Mouse (Mus musculus) monocyte, adult 2 months (primary cell): ENCODE measurements around the gene Alx1.

ENCODE experiments used
- DNase-seq, 2 experiments: peaks; one replicate each; pipeline ENCODE4 v3.0.0; 2022; ENCODE audit warnings: low spot score in 2 of 2, low read depth in 1 of 2

Gene Alx1

GRCm38 (mm10) chr10:103029730-103030490 is at the start of gene Alx1:
Alx1 (minus strand) TSS chr10:103030215.
- DNase-seq, result no peak

- DNase-seq, result no peak
Measured at GRCm38 (mm10) chr10:103049593-103049992, 19.6 kb upstream of the Alx1 start.

GRCm38 (mm10) chr10:103046623-103047022 is 16.6 kb upstream of the Alx1 start:
- DNase-seq, result no peak

DNA sequence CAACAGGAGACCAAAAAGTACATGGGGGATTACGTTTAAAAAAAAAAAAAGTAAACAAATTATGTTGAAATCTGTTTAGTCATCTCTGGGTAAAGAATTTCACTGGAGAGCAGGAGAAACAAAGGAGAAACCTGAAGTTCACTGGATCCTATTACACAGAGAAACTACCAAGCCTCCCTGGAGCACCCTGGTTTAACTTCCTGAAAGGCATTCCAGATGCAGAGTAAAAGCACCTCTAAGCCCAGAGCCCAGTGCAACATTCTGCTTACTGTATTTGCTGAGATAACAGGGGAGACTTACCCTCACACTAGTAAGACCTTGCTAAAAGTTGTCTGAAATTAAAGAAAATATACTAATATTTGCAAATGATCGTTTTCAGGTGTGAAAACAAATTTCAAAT is 15.0 kb upstream of the Alx1 start:
- DNase-seq, result no peak

- no peak for DNase-seq
Measured at GRCm38 (mm10) chr10:103035002-103035640, 5.1 kb upstream of the Alx1 start.

- no peak for DNase-seq
Measured at GRCm38 (mm10) chr10:103030931-103031330, 916 bp upstream of the Alx1 start.

DNA sequence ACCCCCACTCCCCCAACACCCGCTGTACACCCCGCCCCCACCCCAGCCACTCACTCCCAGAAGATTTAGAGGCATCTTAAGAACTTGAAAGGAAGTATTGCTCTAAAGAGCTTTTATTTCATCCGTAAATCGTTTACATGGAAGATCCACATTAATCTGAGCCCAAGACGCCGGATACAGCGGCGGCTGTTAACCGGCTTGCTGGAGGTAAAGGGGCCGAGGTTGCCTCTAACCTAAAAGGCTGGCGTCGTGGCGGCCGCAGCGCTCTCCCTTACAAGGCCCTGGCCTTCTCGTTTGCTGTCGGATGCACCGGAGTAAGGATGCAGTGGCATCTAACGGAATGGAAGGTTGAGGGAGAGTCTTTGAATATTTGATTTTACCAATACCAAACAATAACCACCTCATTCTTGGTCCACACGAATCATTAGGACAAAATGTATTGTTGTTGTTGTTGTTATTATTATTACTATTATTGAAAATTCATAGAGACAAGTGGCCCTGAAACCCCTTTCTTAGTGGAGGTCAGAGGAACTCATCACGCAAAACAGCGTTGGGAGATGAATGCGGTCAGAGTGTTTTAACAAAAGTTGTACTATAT is 784 bp downstream of the Alx1 start:
- no peak for DNase-seq

DNA sequence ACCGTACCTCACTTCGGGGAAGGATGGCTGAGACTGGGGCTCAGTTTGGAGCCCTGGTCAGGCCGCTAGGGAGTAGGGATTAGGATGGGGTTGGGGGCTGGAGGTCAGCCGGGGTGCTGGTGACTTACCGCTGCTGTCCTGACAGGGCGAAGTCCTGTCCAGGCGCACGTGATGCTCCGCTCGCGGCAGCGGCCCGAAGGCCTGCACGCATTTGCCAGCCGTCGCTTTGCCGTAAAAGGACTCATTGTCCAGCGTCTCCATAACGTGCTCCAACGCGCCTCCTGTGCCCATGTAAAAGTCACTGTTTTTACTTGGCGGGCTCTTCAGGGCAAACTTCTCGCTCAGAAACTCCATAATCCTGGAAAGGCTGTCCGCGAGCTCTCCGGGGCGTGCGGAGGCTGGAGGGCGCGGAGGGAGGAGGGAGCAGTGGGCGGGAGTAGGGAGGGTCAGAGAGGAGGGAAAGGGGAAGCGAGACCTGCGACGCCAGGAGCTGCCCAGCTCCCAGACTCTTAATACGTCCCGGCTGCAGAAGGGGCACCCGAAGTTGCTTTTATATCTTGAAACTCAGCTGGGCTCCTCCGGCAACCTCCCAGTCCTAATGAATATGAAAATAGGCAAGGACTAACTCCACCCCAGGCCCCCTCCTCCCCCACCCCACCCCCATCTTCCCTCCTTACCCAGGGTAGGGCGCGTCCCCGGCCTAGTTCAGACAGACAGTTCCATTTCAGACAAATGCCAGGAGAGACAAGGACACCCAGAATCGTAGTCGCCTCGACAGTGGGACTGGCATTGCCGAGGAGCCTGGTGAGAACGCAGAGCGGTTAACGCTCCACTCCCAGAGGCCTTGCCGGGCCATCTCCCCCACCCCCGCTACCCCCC is 1.5 kb downstream of the Alx1 start:
- DNase-seq, result no peak

GRCm38 (mm10) chr10:103027931-103028252 is 2.1 kb downstream of the Alx1 start:
- no peak for DNase-seq

DNA sequence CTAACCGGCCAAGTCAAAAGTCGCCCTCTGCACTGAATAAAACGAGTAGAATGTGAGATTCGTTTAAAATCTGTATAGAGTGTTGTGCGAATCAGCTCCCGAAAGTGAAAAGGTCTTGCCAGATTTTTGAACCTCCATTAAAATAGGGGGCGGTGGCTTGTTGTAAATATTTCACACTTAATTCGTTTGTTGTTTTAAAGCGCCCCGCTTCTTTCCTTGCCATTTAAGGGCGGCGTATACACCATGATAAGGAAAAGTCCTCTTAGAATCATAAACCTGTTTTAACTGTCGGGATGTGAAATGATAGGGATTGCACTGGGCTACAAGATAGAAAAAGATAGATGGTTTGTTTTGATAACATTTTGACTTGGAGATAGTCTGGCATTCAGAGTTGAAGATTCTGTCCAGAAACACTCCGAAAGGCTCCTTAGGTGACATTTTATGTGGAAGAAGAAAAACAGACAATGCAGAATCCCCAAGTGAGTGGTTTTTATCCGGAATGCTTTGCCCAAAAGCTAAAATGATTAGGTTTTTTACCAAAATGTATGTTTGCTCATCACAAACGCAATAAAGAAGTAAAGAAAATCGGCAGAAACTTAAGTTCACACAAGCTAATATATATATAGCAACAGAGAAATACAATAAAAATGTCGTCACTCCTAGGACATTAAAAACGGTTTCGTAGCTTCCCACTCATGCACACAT is 2.6 kb downstream of the Alx1 start:
- DNase-seq, result no peak

GRCm38 (mm10) chr10:103026636-103027225 is 3.3 kb downstream of the Alx1 start:
- no peak for DNase-seq

DNA sequence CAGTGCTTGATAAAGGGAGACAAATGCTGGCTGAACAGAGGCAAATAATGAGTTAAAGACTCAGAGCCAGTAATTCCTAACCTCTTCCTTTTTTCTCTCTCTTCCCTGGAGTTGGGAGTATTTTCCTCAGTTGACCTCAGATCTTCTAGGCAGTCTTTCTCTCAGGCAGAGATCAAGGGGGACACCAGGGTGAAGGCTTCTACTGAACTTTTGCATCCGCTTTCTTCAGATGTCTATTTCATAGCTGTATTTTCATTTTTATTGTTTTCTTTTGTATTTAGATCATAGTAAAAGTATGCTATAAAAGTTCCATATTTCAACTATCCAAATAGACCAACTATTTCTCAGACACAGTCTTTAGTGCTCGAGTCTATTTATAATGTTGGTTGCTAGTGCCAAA is 27.5 kb downstream of the Alx1 start:
- no peak for DNase-seq

DNA sequence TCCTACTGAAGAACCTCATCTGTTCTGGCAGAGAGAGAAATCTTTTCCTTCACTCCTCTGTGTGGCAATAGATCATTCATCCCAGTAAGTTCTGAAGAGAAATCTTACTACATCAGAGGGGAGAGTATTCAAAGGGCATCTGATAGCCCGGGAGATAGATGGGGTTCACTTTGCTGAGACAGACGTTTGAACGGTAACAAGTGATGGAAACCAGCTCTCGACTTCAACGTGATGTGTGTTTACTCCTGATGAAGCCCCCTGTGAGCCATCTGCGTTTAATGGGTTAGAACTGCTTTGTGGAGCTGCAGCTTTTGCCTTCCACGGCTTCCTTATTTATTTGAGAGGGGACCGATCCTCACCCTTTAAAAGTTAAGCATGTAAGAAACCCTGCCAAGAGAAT is 29.1 kb downstream of the Alx1 start:
- no peak for DNase-seq

DNA sequence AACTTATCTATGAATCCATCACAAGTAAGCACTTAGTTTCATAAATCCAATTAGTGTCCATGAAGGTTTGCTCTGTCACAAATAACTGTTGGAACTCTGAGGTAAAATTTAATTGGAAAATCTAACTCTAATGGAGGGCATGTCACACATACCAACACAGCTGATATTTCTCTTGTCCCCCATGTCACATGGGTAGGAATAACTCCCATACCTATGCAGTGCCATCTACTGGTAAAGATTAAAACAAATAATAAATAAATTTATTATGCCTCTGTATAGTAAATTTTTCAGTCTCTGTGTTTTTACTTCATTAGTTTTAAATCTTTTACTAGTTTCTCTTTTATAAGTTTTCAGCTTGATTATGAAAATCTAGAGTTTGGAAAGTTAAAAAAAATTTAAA is 30.4 kb downstream of the Alx1 start:
- no peak for DNase-seq

- DNase-seq, result no peak
Measured at GRCm38 (mm10) chr10:102975106-102975505, 54.9 kb downstream of the Alx1 start.

DNA sequence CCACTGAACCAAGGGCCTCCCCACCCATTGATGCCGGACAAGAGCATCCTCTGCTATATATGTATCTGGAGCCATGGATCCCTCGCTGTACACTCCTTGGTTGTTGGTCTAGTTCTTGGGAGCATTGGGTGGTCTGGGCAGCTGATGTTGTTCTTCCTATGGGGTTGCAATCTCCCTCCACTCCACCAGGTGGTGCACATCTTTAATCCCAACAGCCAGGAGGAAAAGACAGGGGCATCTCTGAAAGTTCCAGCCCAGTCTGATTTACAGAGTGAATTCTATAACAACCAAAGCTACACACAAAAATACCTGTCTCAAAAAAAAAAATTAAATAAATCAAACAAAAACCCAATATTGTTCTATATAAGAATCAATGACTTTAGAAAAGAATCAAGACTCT is 70.4 kb downstream of the Alx1 start:
- no peak for DNase-seq
